Mouse (Mus musculus) ovary, postnatal 36 days (tissue): ENCODE measurements at regions not wholly inside any gene's neighbourhood (a gene's known extent, or its start where the extent isn't known, plus 50 kb on each side); places are given as distances from the start of the nearest gene placed in this dataset.

Experiments used
- DNase-seq: peaks from one replicate; pipeline ENCODE4 v3.0.0; 2022; ENCODE audit warnings: low spot score, mixed read lengths

GRCm38 (mm10) chr6:99984856-99985224, 258.6 kb upstream of the Prok2 start:
- no peak for DNase-seq

- DNase-seq = no peak
Measured at GRCm38 (mm10) chr6:99984057-99984855, 258.1 kb upstream of the Prok2 start.

- no peak for DNase-seq
Measured at GRCm38 (mm10) chr6:99979614-99980013, 253.4 kb upstream of the Prok2 start.

GRCm38 (mm10) chr6:99978164-99978746, 252.1 kb upstream of the Prok2 start:
- DNase-seq = no peak

GRCm38 (mm10) chr6:99976144-99976543, 250.0 kb upstream of the Prok2 start:
- no peak for DNase-seq

- DNase-seq = no peak
Measured at GRCm38 (mm10) chr6:99975486-99975885, 249.3 kb upstream of the Prok2 start.

GRCm38 (mm10) chr6:99974464-99974863, 248.3 kb upstream of the Prok2 start:
- no peak for DNase-seq

GRCm38 (mm10) chr6:99971376-99971775, 245.2 kb upstream of the Prok2 start:
- DNase-seq = no peak

- DNase-seq = peak; percentile 32
Measured at GRCm38 (mm10) chr6:99968889-99969288, 242.7 kb upstream of the Prok2 start.

- peak; percentile 43 for DNase-seq
Measured at GRCm38 (mm10) chr6:99967465-99967864, 241.3 kb upstream of the Prok2 start.

GRCm38 (mm10) chr6:99964540-99964939, 238.3 kb upstream of the Prok2 start:
- DNase-seq = no peak

- no peak for DNase-seq
Measured at GRCm38 (mm10) chr6:99964007-99964406, 237.8 kb upstream of the Prok2 start.

- DNase-seq = no peak
Measured at GRCm38 (mm10) chr6:99959371-99959770, 233.2 kb upstream of the Prok2 start.

- DNase-seq = no peak
Measured at GRCm38 (mm10) chr6:99954832-99955830, 228.9 kb upstream of the Prok2 start.

- DNase-seq = no peak
Measured at GRCm38 (mm10) chr6:99953980-99954776, 228.0 kb upstream of the Prok2 start.

GRCm38 (mm10) chr6:99950811-99951210, 224.6 kb upstream of the Prok2 start:
- no peak for DNase-seq

- DNase-seq = no peak
Measured at GRCm38 (mm10) chr6:99946917-99947316, 220.7 kb upstream of the Prok2 start.

- DNase-seq = no peak
Measured at GRCm38 (mm10) chr6:99946481-99946880, 220.3 kb upstream of the Prok2 start.

GRCm38 (mm10) chr6:99945691-99946090, 219.5 kb upstream of the Prok2 start:
- DNase-seq = no peak

- no peak for DNase-seq
Measured at GRCm38 (mm10) chr6:99942958-99943357, 216.8 kb upstream of the Prok2 start.

GRCm38 (mm10) chr6:99940118-99940517, 213.9 kb upstream of the Prok2 start:
- no peak for DNase-seq

- no peak for DNase-seq
Measured at GRCm38 (mm10) chr6:99939382-99939781, 213.2 kb upstream of the Prok2 start.
